Mouse (Mus musculus): ENCODE results near the gene Fam180a. TPM values are rescaled to one million over a fixed set of nuclear protein-coding genes. Genes with fewer than 3 reads are reported as not detected.

Gene Fam180a
- total RNA-seq, 2 experiments from 2014 or later, result 0.68 to 0.98 TPM

DNA sequence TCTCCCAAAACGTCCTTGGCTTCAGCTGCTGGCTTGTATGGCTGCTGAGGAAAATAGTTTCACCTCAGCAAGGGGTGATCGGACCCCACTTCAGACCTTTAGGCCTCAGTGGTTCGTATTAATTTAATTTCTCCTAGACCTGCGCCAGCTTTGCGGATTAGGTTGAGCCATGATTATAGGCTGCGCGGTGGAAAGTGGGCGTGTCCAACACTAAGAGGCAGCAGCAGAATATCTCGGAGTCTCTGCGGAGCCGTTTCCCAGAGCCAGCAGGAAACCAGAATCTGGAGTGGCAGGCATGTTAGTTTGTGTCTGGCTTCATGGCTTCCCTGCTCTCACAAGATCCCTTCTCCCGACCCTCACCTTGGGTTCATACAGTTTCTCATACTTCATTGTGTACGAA is 56.3 kb downstream of the Fam180a start:
- no peak for DNase-seq (ENCODE audit: extremely low spot score in 1 of 2, low spot score in 1 of 2)

GRCm38 (mm10) chr6:35268711-35269110 is 57.2 kb downstream of the Fam180a start:
- no peak for DNase-seq (ENCODE audit: extremely low spot score in 1 of 2, low spot score in 1 of 2)

- no peak for DNase-seq (ENCODE audit: extremely low spot score in 1 of 2, low spot score in 1 of 2)
Measured at GRCm38 (mm10) chr6:35265580-35266278, 60.2 kb downstream of the Fam180a start.

Other genes with a start within 250 kb of the Fam180a start
- 10 to 100 TPM; 46.1 to 50.2 TPM for gene Cnot4, start 192.4 kb downstream of the Fam180a start, total RNA-seq (2021)
- 10 to 100 TPM; 23.6 to 27.1 TPM for gene Nup205, start 148.7 kb downstream of the Fam180a start, total RNA-seq (2021)
- gene Slc13a4, start 18.0 kb downstream of the Fam180a start, total RNA-seq (2021), result 1 to 10 TPM; 2.7 to 3.1 TPM
- gene Mtpn, start 213.7 kb upstream of the Fam180a start, total RNA-seq (2021), result 100 to 1,000 TPM; 259 to 279 TPM

Measured in layer of hippocampus, postnatal 25 days (tissue).